Mouse (Mus musculus): Measurements from ENCODE around the gene Pole. TPM values are rescaled to one million over a fixed set of nuclear protein-coding genes. Genes with fewer than 3 reads are reported as not detected.

Gene Pole
- polyA plus RNA-seq, 1 experiment from 2014 or later: 4.5 TPM

- no peaks in the 10 kb centered on the region for H3K79me2 ChIP-seq (ENCODE audit: inconsistent target)
- 0 out of 2 replicates have a peak, but pooled peaks cover 6% of the 10 kb centered on the region for H3K36me3 ChIP-seq (ENCODE audit: inconsistent target)
- no peak overlapping the region for H3K27ac ChIP-seq
- no peak overlapping the region for H3K4me3 ChIP-seq (ENCODE audit: inconsistent target)
- 14% methylated on average over 72 of the region's 72 CpGs for WGBS (ENCODE audit: missing documents)
These were observed 77.2 kb downstream of the Pole start for GRCm38 (mm10) chr5:110363179-110363821.

DNA sequence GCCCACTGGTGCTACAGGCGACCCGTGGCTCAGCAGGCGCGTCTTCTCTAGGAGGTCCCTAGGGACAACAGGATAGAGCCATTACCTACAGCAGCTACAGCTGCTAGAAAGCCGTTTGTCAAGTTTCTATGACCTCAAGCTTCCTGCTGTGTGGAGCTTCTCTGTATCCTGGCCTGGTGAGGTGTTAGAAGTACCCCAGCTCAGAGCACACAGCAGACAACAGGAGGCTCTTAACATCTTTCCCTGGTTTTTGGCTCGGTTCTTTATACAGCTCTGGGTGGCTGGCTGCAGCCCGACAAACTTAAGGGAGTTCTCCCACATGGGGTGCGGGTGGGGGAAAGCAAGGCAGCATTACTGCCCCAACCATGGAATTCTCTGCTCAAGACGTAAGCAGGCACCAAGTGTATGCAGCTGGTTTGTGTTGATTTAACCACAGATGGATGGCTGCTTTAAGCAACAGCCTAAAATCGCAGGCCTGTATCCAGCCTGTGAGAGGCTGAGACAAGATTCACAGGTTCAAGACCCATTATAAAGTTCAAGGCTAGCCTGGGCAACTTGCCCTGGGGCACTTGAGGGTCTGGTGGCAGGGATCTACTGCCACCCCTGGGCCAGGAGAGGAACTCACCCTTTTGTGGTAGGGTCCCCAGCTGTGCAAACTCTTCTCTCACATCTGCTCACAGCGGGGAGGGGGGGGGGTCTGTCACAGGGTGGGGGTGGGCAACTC, 77.9 kb downstream of the Pole start:
- no peaks in the 10 kb centered on the region for H3K79me2 ChIP-seq (ENCODE audit: inconsistent target)
- H3K36me3 ChIP-seq (ENCODE audit: inconsistent target): peaks cover 12% of the 10 kb centered on the region; the same call in 1 of the 2 replicates
- WGBS (ENCODE audit: missing documents): 86% methylated on average over 10 of the region's 11 CpGs
- H3K4me3 ChIP-seq (ENCODE audit: inconsistent target): no peak overlapping the region
- H3K27ac ChIP-seq: no peak overlapping the region

DNA sequence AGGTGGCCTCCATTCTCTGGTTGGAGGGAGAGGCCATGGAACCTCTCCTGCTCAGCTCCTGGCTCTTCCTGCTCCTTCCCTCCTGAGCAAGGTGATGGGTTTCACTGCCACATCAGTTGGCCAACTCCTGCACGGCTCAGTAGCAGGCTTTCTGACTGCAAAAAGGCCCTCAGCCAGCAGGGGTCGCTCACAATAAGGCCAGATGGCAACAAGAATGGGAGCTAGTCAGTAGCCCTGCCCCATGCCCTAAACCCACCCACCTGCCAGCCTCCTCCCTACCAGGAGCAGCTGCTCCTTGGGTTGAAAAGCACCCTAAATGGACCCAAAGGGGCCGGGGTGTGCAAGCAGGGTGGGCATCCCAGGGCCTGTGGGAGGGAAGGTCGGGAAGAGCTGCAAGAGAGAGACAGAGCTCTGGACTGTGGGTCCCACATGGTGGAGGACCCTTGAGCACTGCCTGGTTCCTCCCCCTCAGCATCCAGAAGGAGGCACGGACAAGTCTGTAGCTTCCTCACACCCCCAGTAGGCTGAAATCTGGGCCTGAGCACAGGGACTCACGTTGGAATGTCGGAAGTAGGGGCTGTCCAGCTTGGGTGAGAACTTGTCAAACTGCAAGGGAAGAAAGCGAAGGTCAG, 90.8 kb downstream of the Pole start:
- Histone ChIP-seq H3K79me2 (ENCODE audit: inconsistent target) (peaks cover 2% of the 10 kb centered on the region; the same call in 1 of the 2 replicates), H3K36me3 (ENCODE audit: inconsistent target) (peaks cover 44% of the 10 kb centered on the region), H3K4me3 (ENCODE audit: inconsistent target) (no peak overlapping the region), H3K27ac (no peak overlapping the region)
- 77% methylated on average over 8 of the region's 8 CpGs for WGBS (ENCODE audit: missing documents)

GRCm38 (mm10) chr5:110378181-110378583, 92.1 kb downstream of the Pole start:
- peaks cover 14% of the 10 kb centered on the region; the same call in 1 of the 2 replicates for H3K79me2 ChIP-seq (ENCODE audit: inconsistent target)
- H3K36me3 ChIP-seq (ENCODE audit: inconsistent target): peaks cover 44% of the 10 kb centered on the region; the same call in 1 of the 2 replicates
- H3K27ac ChIP-seq: no peak overlapping the region
- WGBS (ENCODE audit: missing documents): 89% methylated on average over 15 of the region's 20 CpGs
- H3K4me3 ChIP-seq (ENCODE audit: inconsistent target): no peak overlapping the region

GRCm38 (mm10) chr5:110379086-110379485, 93.0 kb downstream of the Pole start:
- peaks cover 23% of the 10 kb centered on the region; the same call in 1 of the 2 replicates for H3K79me2 ChIP-seq (ENCODE audit: inconsistent target)
- H3K36me3 ChIP-seq (ENCODE audit: inconsistent target): peaks cover 38% of the 10 kb centered on the region; the same call in 1 of the 2 replicates
- 90% methylated on average over 15 of the region's 15 CpGs for WGBS (ENCODE audit: missing documents)
- H3K4me3 ChIP-seq (ENCODE audit: inconsistent target): no peak overlapping the region
- no peak overlapping the region for H3K27ac ChIP-seq

DNA sequence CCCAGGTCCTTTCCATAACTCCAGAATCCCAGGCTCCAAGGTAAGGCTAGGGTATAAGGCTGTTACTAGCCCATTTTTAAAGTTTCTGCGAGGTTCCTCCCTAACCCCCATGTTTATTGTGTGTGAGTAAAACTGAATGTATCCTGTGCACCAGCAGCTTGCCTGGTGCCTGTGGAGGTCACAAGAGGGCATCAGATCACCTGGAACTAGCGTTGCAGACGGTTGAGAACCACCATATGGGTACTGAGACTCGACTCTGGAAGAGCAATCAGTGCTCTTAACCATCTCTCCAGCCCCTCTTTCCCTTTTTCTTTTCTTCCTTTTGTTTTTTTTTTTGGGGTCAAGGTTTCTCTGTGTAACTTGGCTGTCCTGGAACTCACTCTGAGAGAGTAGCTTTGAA, 93.7 kb downstream of the Pole start:
- H3K36me3 ChIP-seq (ENCODE audit: inconsistent target): peaks cover 31% of the 10 kb centered on the region; the same call in 1 of the 2 replicates
- H3K27ac ChIP-seq: no peak overlapping the region
- peaks cover 30% of the 10 kb centered on the region; the same call in 1 of the 2 replicates for H3K79me2 ChIP-seq (ENCODE audit: inconsistent target)
- WGBS (ENCODE audit: missing documents): 97% methylated on average over 4 of the region's 4 CpGs
- H3K4me3 ChIP-seq (ENCODE audit: inconsistent target): no peak overlapping the region

GRCm38 (mm10) chr5:110384491-110384890, 98.4 kb downstream of the Pole start:
- H3K27ac ChIP-seq: no peak overlapping the region
- peaks cover 33% of the 10 kb centered on the region; the same call in 1 of the 2 replicates for H3K79me2 ChIP-seq (ENCODE audit: inconsistent target)
- H3K4me3 ChIP-seq (ENCODE audit: inconsistent target): no peak overlapping the region
- WGBS (ENCODE audit: missing documents): 94% methylated on average over 6 of the region's 6 CpGs
- no peaks in the 10 kb centered on the region for H3K36me3 ChIP-seq (ENCODE audit: inconsistent target)

- WGBS (ENCODE audit: missing documents): 73% methylated on average over 4 of the region's 4 CpGs
- Histone ChIP-seq H3K79me2 (ENCODE audit: inconsistent target) (peaks cover 33% of the 10 kb centered on the region; the same call in 1 of the 2 replicates), H3K27ac (no peak overlapping the region), H3K4me3 (ENCODE audit: inconsistent target) (no peak overlapping the region), H3K36me3 (ENCODE audit: inconsistent target) (no peaks in the 10 kb centered on the region)
These were observed 99.2 kb downstream of the Pole start for GRCm38 (mm10) chr5:110385263-110385662.

- H3K36me3 ChIP-seq (ENCODE audit: inconsistent target): no peaks in the 10 kb centered on the region
- H3K79me2 ChIP-seq (ENCODE audit: inconsistent target): peaks cover 33% of the 10 kb centered on the region; the same call in 1 of the 2 replicates
- 16% methylated on average over 86 of the region's 90 CpGs for WGBS (ENCODE audit: missing documents)
- no peak overlapping the region for H3K27ac ChIP-seq
- no peak overlapping the region for H3K4me3 ChIP-seq (ENCODE audit: inconsistent target)
These were observed 100.5 kb downstream of the Pole start for GRCm38 (mm10) chr5:110386371-110387330.

Other genes with a start within 250 kb of the Pole start
- gene Gm17655, start 213.8 kb upstream of the Pole start, polyA plus RNA-seq (2018): 3.1 to 5.1 TPM (median 3.1 TPM) in 3 replicates
- 0.06 to 0.51 TPM (median 0.10 TPM) in 3 replicates for gene Gm35315, start 191.9 kb upstream of the Pole start, polyA plus RNA-seq (2018)
- 0.06 to 0.07 TPM in 2 of 3 replicates, not detected in the other for gene Plcxd1, start 186.3 kb upstream of the Pole start, polyA plus RNA-seq (2018)
- gene Gtpbp6, start 178.1 kb upstream of the Pole start, polyA plus RNA-seq (2018): 5.6 to 22.4 TPM (median 15.8 TPM) in 3 replicates
- 2.0 to 5.7 TPM (median 2.3 TPM) in 3 replicates for gene Zfp605, start 176.2 kb upstream of the Pole start, polyA plus RNA-seq (2018)
- gene Chfr, start 150.5 kb upstream of the Pole start, polyA plus RNA-seq (2018): 26.2 to 38.4 TPM (median 30.9 TPM) in 3 replicates
- gene Golga3, start 109.6 kb upstream of the Pole start, polyA plus RNA-seq (2018): 22.1 to 29.2 TPM (median 23.3 TPM) in 3 replicates
- 22.8 to 37.6 TPM (median 32.0 TPM) in 3 replicates for gene Ankle2, start 55.3 kb upstream of the Pole start, polyA plus RNA-seq (2018)
- gene Pgam5, start 16.4 kb upstream of the Pole start, polyA plus RNA-seq (2018): 13.1 to 37.7 TPM (median 18.8 TPM) in 3 replicates
- 1.5 to 1.8 TPM (median 1.5 TPM) in 3 replicates for gene Pxmp2, start 120 bp upstream of the Pole start, polyA plus RNA-seq (2018)
- not detected in 3 replicates for gene P2rx2, start 56.9 kb downstream of the Pole start, polyA plus RNA-seq (2018)
- not detected in 3 replicates for gene Lrcol1, start 58.4 kb downstream of the Pole start, polyA plus RNA-seq (2018)
- gene Fbrsl1, start 162.2 kb downstream of the Pole start, polyA plus RNA-seq (2018): 10.0 to 18.7 TPM (median 11.8 TPM) in 3 replicates

All from macrophage (primary cell).